Mouse (Mus musculus) hindbrain, embryonic 16.5 days (tissue): ENCODE results near the gene Antxr2. TPM values are rescaled to one million over a fixed set of nuclear protein-coding genes. Genes with fewer than 3 reads are reported as not detected.

Experiments
- ATAC-seq: fragments of 200-750 bp; cut with Nextera tagmentation; 2 replicates; pipeline ENCODE4 v1.8.0; 2017; ENCODE audit warnings: moderate TSS enrichment, moderate library complexity
- H3K27ac ChIP-seq: fragments of 300-500 bp; sonication (generic); 2 replicates; pipeline ENCODE4 v1.5.1; 2014; ENCODE audit warnings: low read depth, mild to moderate bottlenecking, control low read depth, low read length, moderate library complexity
- H3K27me3 ChIP-seq: fragments of 300-500 bp; sonication (generic); replicated peaks from 2 replicates; pipeline ENCODE4 v1.6.1; 2014; ENCODE audit warnings: low read length; ENCODE audit not compliant: control insufficient read depth, insufficient read depth
- H3K36me3 ChIP-seq: fragments of 300-500 bp; sonication (generic); 2 replicates; pipeline ENCODE4 v1.6.1; 2014; ENCODE audit warnings: mild to moderate bottlenecking, low read length, moderate library complexity, mixed read lengths; ENCODE audit not compliant: control insufficient read depth, insufficient read depth
- H3K4me1 ChIP-seq: fragments of 300-500 bp; sonication (generic); 2 replicates; pipeline ENCODE4 v1.6.1; 2014; ENCODE audit warnings: low read depth, low read length; ENCODE audit not compliant: control insufficient read depth, insufficient read depth
- H3K4me2 ChIP-seq: fragments of 300-500 bp; sonication (generic); 2 replicates; pipeline ENCODE4 v1.6.1; 2014; ENCODE audit warnings: mild to moderate bottlenecking, low read length, control low read depth, moderate library complexity
- H3K4me3 ChIP-seq: fragments of 300-500 bp; sonication (generic); 2 replicates; pipeline ENCODE4 v1.5.1; 2014; ENCODE audit warnings: mild to moderate bottlenecking, low read length, control low read depth, moderate library complexity
- H3K9ac ChIP-seq: fragments of 300-500 bp; sonication (generic); 2 replicates; pipeline ENCODE4 v1.6.1; 2014; ENCODE audit warnings: low read depth, mild to moderate bottlenecking, control low read depth, low read length, moderate library complexity
- H3K9me3 ChIP-seq: fragments of 300-500 bp; sonication (generic); 2 replicates; pipeline ENCODE4 v1.6.1; 2014; ENCODE audit warnings: mild to moderate bottlenecking, low read length, moderate library complexity; ENCODE audit not compliant: control insufficient read depth
- WGBS: fragments of 180-500 bp; shearing (Covaris S2); extraction: QIAGEN DNeasy Blood & Tissue Kit; methylation state at CpG from one replicate; pipeline ENCODE4 v1.1.7; 2014; 5-methylcytosine and 5-hydroxymethylcytosine counted together
- polyA plus RNA-seq: library from polyadenylated mRNA; unstranded; fragments of >200 nt; fragmentation: Nextera tagmentation; extraction: Ambion mirVana; gene quantifications from 2 replicates; pipeline ENCODE4 v1.2.1, GENCODE M21; 2015

The Antxr2 gene
- polyA plus RNA-seq, 1 experiment from 2014 or later = 2.6 TPM

- no peaks in the 10 kb centered on the region for H3K4me1 ChIP-seq
- H3K9ac ChIP-seq = no peak overlapping the region
- H3K9me3 ChIP-seq = no peaks in the 10 kb centered on the region
- ATAC-seq = no peak
- 68% methylated on average over 1 of the region's 1 CpGs for WGBS
- no peaks in the 10 kb centered on the region for H3K27me3 ChIP-seq
- H3K36me3 ChIP-seq = no peaks in the 10 kb centered on the region
- no peak overlapping the region for H3K4me2 ChIP-seq
- H3K27ac ChIP-seq = no peak overlapping the region
- no peak overlapping the region for H3K4me3 ChIP-seq
Observed at GRCm38 (mm10) chr5:97878215-97878794, 152.5 kb downstream of the Antxr2 start.

DNA sequence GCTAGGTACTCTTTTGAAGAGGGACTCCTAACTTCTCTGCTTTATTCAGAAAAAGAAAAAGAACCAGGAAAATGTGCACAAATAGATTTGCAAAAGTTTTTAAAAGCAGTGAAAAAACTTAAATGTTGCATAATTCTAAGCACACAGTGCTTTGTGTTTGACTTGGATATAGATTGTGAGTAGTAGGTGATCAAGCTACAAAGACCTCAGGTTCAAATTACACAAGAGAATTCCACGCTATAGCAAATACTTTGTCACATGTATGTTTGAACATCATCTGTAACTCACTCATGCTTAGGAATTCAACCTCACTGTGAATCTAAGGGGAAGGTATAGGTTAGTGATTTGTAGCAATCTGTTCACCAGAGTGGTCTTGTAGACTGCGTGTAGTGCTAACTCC lies 153.9 kb downstream of the Antxr2 start:
- H3K4me3 ChIP-seq = no peak overlapping the region
- 98% methylated on average over 2 of the region's 2 CpGs for WGBS
- ATAC-seq = no peak

DNA sequence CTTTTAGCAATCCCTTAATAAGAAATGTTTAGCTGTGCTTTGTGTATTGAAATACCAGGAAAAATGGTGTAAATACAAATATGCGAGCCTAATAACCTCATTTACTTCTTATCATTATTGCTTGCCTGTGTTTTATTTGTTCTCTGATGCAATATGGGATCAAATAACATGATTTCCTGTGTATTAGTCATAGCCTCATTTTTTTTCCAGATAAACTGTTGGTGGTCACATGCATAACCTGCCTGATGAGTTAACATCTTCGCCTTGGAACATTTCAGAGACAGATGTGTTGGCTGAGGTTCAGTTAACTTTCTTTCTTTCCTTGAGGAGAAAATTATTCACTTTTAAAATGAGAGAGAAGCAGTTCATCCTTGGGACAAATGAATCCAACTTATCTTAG lies 162.9 kb downstream of the Antxr2 start:
- H3K4me1 ChIP-seq = no peaks in the 10 kb centered on the region
- H3K9me3 ChIP-seq = no peaks in the 10 kb centered on the region
- no peak overlapping the region for H3K4me3 ChIP-seq
- 91% methylated on average over 2 of the region's 2 CpGs for WGBS
- H3K36me3 ChIP-seq = no peaks in the 10 kb centered on the region
- ATAC-seq = no peak
- H3K27ac ChIP-seq = no peak overlapping the region
- no peaks in the 10 kb centered on the region for H3K27me3 ChIP-seq
- H3K4me2 ChIP-seq = no peak overlapping the region
- no peak overlapping the region for H3K9ac ChIP-seq

More for the DNA sequence above, 153.9 kb downstream of the Antxr2 start:
- Histone ChIP-seq H3K4me1 (no peaks in the 10 kb centered on the region), H3K4me2 (no peak overlapping the region), H3K9ac (no peak overlapping the region), H3K9me3 (no peaks in the 10 kb centered on the region), H3K36me3 (no peaks in the 10 kb centered on the region), H3K27ac (no peak overlapping the region), H3K27me3 (no peaks in the 10 kb centered on the region)

- WGBS = 92% methylated on average over 3 of the region's 3 CpGs
- no peak for ATAC-seq
- no peak overlapping the region for H3K27ac ChIP-seq
Observed at GRCm38 (mm10) chr5:97866975-97867374, 163.9 kb downstream of the Antxr2 start.

DNA sequence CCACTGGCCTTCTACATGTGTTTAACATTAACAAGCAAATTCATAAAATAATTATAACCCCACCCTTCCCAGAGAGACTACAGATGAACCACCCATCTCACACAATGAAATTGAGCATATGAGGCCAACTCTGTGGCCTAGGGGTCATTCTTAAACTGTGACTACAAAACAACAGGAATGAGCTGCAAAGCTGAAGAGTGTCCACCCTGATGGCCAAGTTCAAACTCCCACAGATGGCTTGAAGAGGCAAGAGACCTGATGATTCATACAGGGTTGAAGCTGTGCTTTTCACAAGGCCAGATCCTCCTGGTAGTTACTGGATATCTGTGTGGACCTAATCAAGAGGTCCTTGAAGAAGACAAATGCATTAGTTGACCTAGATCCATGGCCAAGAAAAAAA lies 173.7 kb downstream of the Antxr2 start:
- ATAC-seq = no peak
- Histone ChIP-seq H3K27me3 (no peaks in the 10 kb centered on the region), H3K4me2 (no peak overlapping the region), H3K9ac (no peak overlapping the region), H3K4me1 (no peaks in the 10 kb centered on the region), H3K36me3 (no peaks in the 10 kb centered on the region), H3K4me3 (no peak overlapping the region), H3K27ac (no peak overlapping the region), H3K9me3 (no peaks in the 10 kb centered on the region)

More at GRCm38 (mm10) chr5:97866975-97867374, 163.9 kb downstream of the Antxr2 start:
- Histone ChIP-seq H3K9me3 (no peaks in the 10 kb centered on the region), H3K4me2 (no peak overlapping the region), H3K4me1 (no peaks in the 10 kb centered on the region), H3K27me3 (no peaks in the 10 kb centered on the region), H3K36me3 (no peaks in the 10 kb centered on the region), H3K9ac (no peak overlapping the region), H3K4me3 (no peak overlapping the region)

- Histone ChIP-seq H3K9me3 (no peaks in the 10 kb centered on the region), H3K9ac (no peak overlapping the region), H3K4me1 (no peaks in the 10 kb centered on the region), H3K4me3 (no peak overlapping the region), H3K27me3 (no peaks in the 10 kb centered on the region), H3K27ac (no peak overlapping the region), H3K36me3 (no peaks in the 10 kb centered on the region), H3K4me2 (no peak overlapping the region)
- no peak for ATAC-seq
- WGBS = 94% methylated on average over 5 of the region's 5 CpGs
Observed at GRCm38 (mm10) chr5:97851981-97852748, 178.7 kb downstream of the Antxr2 start.

DNA sequence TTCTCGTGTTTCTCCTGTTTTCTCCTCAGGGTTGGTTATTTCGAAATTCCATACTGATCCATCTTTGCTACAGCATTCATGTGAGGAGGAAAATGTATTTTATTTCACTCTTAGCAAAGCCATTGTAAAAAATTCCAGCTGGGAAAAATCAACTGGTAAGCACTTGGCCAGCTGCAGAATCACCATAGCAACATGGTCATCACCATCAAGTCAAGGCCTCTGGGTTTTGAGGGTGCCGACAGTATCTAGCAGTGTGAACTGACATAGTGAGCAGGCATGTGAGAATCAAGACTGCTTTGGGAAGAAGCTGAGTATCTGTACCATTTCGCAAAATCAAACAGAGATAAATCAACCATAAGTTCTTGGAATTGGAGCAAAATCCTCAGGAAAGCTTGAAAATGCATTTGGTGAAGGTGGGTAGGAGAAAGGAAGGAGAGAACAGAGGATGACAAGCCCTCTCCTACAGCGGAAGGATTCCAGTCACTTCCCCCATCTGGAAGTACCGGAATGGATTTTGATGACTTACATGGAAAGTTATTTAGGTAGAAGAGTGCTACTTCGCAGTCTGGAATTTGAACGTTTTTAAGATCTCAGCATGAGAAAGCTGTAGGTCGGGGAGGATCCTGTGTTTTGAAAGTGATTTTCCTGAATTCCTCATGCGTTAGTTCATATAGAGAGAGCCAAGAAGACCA lies 183.5 kb downstream of the Antxr2 start:
- Histone ChIP-seq H3K27me3 (no peaks in the 10 kb centered on the region), H3K27ac (no peak overlapping the region), H3K4me3 (no peak overlapping the region), H3K4me1 (no peaks in the 10 kb centered on the region), H3K36me3 (no peaks in the 10 kb centered on the region), H3K9ac (no peak overlapping the region), H3K4me2 (no peak overlapping the region), H3K9me3 (no peaks in the 10 kb centered on the region)
- WGBS = 84% methylated on average over 10 of the region's 10 CpGs
- no peak for ATAC-seq

DNA sequence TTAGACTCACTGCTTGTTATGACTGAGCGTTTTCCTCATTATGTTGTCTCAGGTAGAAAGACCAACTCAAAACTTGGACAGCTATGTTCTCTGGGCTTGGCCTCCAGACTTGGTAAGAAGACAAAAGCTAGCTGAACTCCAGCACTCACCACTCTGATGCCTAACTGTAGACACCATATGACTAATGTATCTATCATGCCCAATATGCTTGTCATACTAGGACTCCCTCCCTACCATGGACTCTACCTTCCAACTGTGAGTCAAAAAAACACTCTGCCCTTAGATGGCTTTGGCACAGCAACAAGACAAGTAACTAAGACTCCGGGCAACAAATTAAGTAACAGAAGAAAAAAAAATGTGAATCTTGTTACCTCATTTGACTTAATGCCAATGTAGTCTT lies 184.3 kb downstream of the Antxr2 start:
- H3K36me3 ChIP-seq = no peaks in the 10 kb centered on the region
- H3K4me2 ChIP-seq = no peak overlapping the region
- no peaks in the 10 kb centered on the region for H3K9me3 ChIP-seq
- no peaks in the 10 kb centered on the region for H3K4me1 ChIP-seq
- no peak overlapping the region for H3K9ac ChIP-seq
- no peak overlapping the region for H3K27ac ChIP-seq
- no peak overlapping the region for H3K4me3 ChIP-seq
- no peak for ATAC-seq
- H3K27me3 ChIP-seq = no peaks in the 10 kb centered on the region
- 96% methylated on average over 2 of the region's 2 CpGs for WGBS

- H3K27me3 ChIP-seq = no peaks in the 10 kb centered on the region
- WGBS = 83% methylated on average over 1 of the region's 1 CpGs
- H3K4me1 ChIP-seq = no peaks in the 10 kb centered on the region
- no peak for ATAC-seq
- H3K9ac ChIP-seq = no peak overlapping the region
- no peak overlapping the region for H3K4me3 ChIP-seq
- no peaks in the 10 kb centered on the region for H3K36me3 ChIP-seq
- no peak overlapping the region for H3K27ac ChIP-seq
- H3K4me2 ChIP-seq = no peak overlapping the region
- H3K9me3 ChIP-seq = no peaks in the 10 kb centered on the region
Observed at GRCm38 (mm10) chr5:97842016-97842415, 188.8 kb downstream of the Antxr2 start.
